In the genomic region with DNA sequence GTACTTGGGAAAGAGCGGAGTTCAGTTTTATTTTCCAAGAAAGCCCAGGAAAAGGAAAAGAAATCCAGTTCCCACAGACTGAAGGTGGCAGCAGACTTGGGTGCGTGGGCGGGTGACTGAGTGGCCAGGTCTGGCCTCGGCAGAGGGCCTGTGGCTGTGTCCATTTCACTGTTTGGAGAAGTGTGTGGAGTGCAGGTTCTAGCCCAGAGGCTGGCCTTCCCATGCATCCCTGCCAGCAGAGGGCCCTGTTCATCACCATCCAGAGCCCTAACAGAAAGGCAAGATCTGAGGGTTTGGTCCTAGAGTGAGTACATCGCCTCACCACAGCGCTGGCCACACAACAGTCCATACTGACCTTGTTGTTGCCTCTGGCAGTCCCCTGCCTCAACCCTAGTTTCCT, we compare ENCODE assay signal across 10 mouse cellular contexts. TPM values are rescaled to one million over a fixed set of nuclear protein-coding genes. Genes with fewer than 3 reads are reported as not detected.
DNase-seq lines count a peak whose midpoint lies in the region; ATAC-seq and TF ChIP-seq lines count a peak whose summit lies in the region.
"Had no signal": no experiment of that assay in that cellular context is flagged by ENCODE, and none has a peak within 500 bp of the region (broad histone marks: within the 10 kb centered on the region; RNA-seq: fewer than 3 reads in every experiment).

No protein-coding gene starts in this region.

- in situ Hi-C loops in ES-E14 (cut with MboI; ENCODE audit: low sequenced_read_pairs in 2 of 2, unreplicated experiment in 2 of 2), result loop anchor here (5.0 to 10.0 kb wide), 2 partner anchors 184 to 187 kb away; no protein-coding TSS in a partner anchor

- H3K36me3 ChIP-seq in liver, embryonic 12.5 days, result peaks cover 64% of the 10 kb centered on the region
- H3K36me3 ChIP-seq in liver, embryonic 11.5 days (ENCODE audit: control insufficient read depth, insufficient read depth, low read length), result peaks cover 29% of the 10 kb centered on the region
- peaks cover 46% of the 10 kb centered on the region for H3K36me3 ChIP-seq in ES-E14 (ENCODE audit: control insufficient read depth, insufficient read depth, low read length, poor library complexity, severe bottlenecking)

- H3K27ac ChIP-seq in liver, embryonic 12.5 days, result peak overlapping the region; percentile 27; the same call in 1 of the 2 replicates
- no peak overlapping the region for H3K27ac ChIP-seq in liver, embryonic 11.5 days (ENCODE audit: low read depth, low read length)
- H3K27ac ChIP-seq in ES-E14 (ENCODE audit: insufficient read depth, low read depth, low read length, poor library complexity, severe bottlenecking), result no peak overlapping the region
- H3K27ac ChIP-seq: limb, embryonic 15.5 days had no signal

- H3K4me2 ChIP-seq in liver, embryonic 12.5 days, result no peak overlapping the region
- no peak overlapping the region for H3K4me2 ChIP-seq in liver, embryonic 11.5 days
- H3K4me2 ChIP-seq: limb, embryonic 15.5 days had no signal

- no peak for ATAC-seq in liver, embryonic 12.5 days
- ATAC-seq in liver, embryonic 11.5 days (replicated peaks; ENCODE audit: low FRiP score), result no peak
- ATAC-seq in megakaryocyte-erythroid progenitor cell, adult 5-6 weeks (replicated peaks; ENCODE audit: low FRiP score, low TSS enrichment, poor library complexity, severe bottlenecking), result no peak

- H3K4me3 ChIP-seq in liver, embryonic 12.5 days, result no peak overlapping the region
- no peak overlapping the region for H3K4me3 ChIP-seq in liver, embryonic 11.5 days (ENCODE audit: low read depth, low read length)
- no peak overlapping the region for H3K4me3 ChIP-seq in ES-E14 (ENCODE audit: insufficient read depth in 1 of 2, low read depth in 1 of 2, low read length in 2 of 2, poor library complexity in 1 of 2, severe bottlenecking in 1 of 2)
- H3K4me3 ChIP-seq: limb, embryonic 15.5 days had no signal

- WGBS in liver, embryonic 12.5 days (ENCODE audit: insufficient replicate concordance), result 87% methylated on average over 6 of the region's 6 CpGs
- WGBS in liver, embryonic 11.5 days, result 83% methylated on average over 6 of the region's 6 CpGs

- no peaks in the 10 kb centered on the region for H3K9me3 ChIP-seq in liver, embryonic 12.5 days (replicated peaks)
- no peaks in the 10 kb centered on the region for H3K9me3 ChIP-seq in liver, embryonic 11.5 days (ENCODE audit: control insufficient read depth, low read length)
- H3K9me3 ChIP-seq in ES-E14 (ENCODE audit: control insufficient read depth, insufficient read depth, low read depth, low read length), result no peaks in the 10 kb centered on the region
- H3K9me3 ChIP-seq: limb, embryonic 15.5 days had no signal

- peak; percentile 26 to 45 for DNase-seq in frontal cortex, postnatal 36 days (ENCODE audit: low spot score in 2 of 2)
- DNase-seq in frontal cortex, postnatal 14 days (ENCODE audit: low spot score in 2 of 2), result no peak
- no peak for DNase-seq in liver, embryonic 11.5 days (ENCODE audit: low spot score)
- DNase-seq in ES-E14 (ENCODE audit: low read depth, low spot score), result no peak
- DNase-seq in cerebellum, postnatal 14 days, result peak; percentile 58 to 60
- no peak for DNase-seq in gastrocnemius, postnatal 4 days (ENCODE audit: low spot score in 2 of 2)

- H3K9ac ChIP-seq in liver, embryonic 12.5 days, result no peak overlapping the region
- H3K9ac ChIP-seq in liver, embryonic 11.5 days (ENCODE audit: low read depth, low read length), result no peak overlapping the region
- 0 out of 2 replicates have a peak overlapping the region, but pooled peaks have one; percentile 10 for H3K9ac ChIP-seq in ES-E14 (ENCODE audit: insufficient read depth, low read depth, low read length, poor library complexity, severe bottlenecking)
- H3K9ac ChIP-seq: limb, embryonic 15.5 days had no signal

- no peaks in the 10 kb centered on the region for H3K27me3 ChIP-seq in liver, embryonic 12.5 days (replicated peaks)
- H3K27me3 ChIP-seq in liver, embryonic 11.5 days (replicated peaks; ENCODE audit: control insufficient read depth, insufficient read depth, low read length), result no peaks in the 10 kb centered on the region
- H3K27me3 ChIP-seq: limb, embryonic 15.5 days had no signal

- H3K4me1 ChIP-seq in liver, embryonic 12.5 days, result peaks cover 41% of the 10 kb centered on the region
- peaks cover 10% of the 10 kb centered on the region for H3K4me1 ChIP-seq in liver, embryonic 11.5 days (replicated peaks; ENCODE audit: control insufficient read depth, insufficient read depth, low read length)
- peaks cover 0 to 9% of the 10 kb centered on the region in 2 experiments; a peak in 2 of 4 replicates for H3K4me1 ChIP-seq in ES-E14 (ENCODE audit: control insufficient read depth in 2 of 2, insufficient read depth in 2 of 2, low read length in 2 of 2, poor library complexity in 1 of 2)

TF ChIP-seq in ES-E14, 5 proteins besides CTCF, POLR2A, EP300 and RAD21:
- TF ChIP-seq HCFC1 (IDR thresholded peaks at IDR 0.05; ENCODE audit: borderline replicate concordance, insufficient read depth, low read length) (no peak), MAFK (IDR thresholded peaks at IDR 0.05; ENCODE audit: insufficient read depth, low read depth, low read length) (no peak), ZC3H11A (IDR thresholded peaks at IDR 0.05; ENCODE audit: borderline replicate concordance, low read depth, low read length) (no peak), CHD2 (IDR thresholded peaks at IDR 0.05; ENCODE audit: low read depth, low read length) (no peak), ZNF384 (IDR thresholded peaks at IDR 0.05; ENCODE audit: low read depth, low read length) (no peak)
TF ChIP-seq in ES-E14: peak in this region for 0.

RNA-seq across cellular contexts. Expression of gene Pex10, which starts 2.4 kb away (rescaled TPM):
- polyA plus RNA-seq in liver, embryonic 12.5 days (2016; fragmentation: Nextera tagmentation; extraction: Ambion mirVana), result 10.3 TPM in 2 replicates
- 7.2 and 9.0 TPM in 2 replicates for polyA plus RNA-seq in liver, embryonic 11.5 days (2014; fragmentation: Nextera tagmentation; extraction: Ambion mirVana)
- total RNA-seq in ES-E14 (2012; rRNA removed), result 38.6 and 61.3 TPM in 2 replicates
- total RNA-seq in megakaryocyte-erythroid progenitor cell, adult 5-6 weeks (2014; fragmentation: Nextera tagmentation), result 8.1 and 9.0 TPM in 2 replicates
- total RNA-seq in megakaryocyte-erythroid progenitor cell, adult 5-6 weeks (2017), result 5.8 and 6.4 TPM in 2 replicates
- 10 to 100 TPM; 12.2 to 14.0 TPM for total RNA-seq in gastrocnemius, postnatal 4 days (2021)

RNA-seq across cellular contexts. Expression of gene Plch2, which starts 12.6 kb away (rescaled TPM):
- polyA plus RNA-seq in liver, embryonic 12.5 days (2016; fragmentation: Nextera tagmentation; extraction: Ambion mirVana), result 0.24 TPM in 1 of 2 replicates, not detected in the other
- 0.12 and 0.43 TPM in 2 replicates for polyA plus RNA-seq in liver, embryonic 11.5 days (2014; fragmentation: Nextera tagmentation; extraction: Ambion mirVana)
- total RNA-seq in ES-E14 (2012; rRNA removed), result 0.94 and 2.5 TPM in 2 replicates
- total RNA-seq in megakaryocyte-erythroid progenitor cell, adult 5-6 weeks (2014; fragmentation: Nextera tagmentation), result 0.33 and 3.2 TPM in 2 replicates
- not detected in 2 replicates for total RNA-seq in megakaryocyte-erythroid progenitor cell, adult 5-6 weeks (2017)
- total RNA-seq in gastrocnemius, postnatal 4 days (2021), result under 1 TPM; 0.15 to 0.29 TPM
- total RNA-seq: neutrophil, adult 5-6 weeks had no signal

RNA-seq across cellular contexts. Expression of gene Rer1, which starts 17.0 kb away (rescaled TPM):
- 107 and 109 TPM in 2 replicates for polyA plus RNA-seq in liver, embryonic 12.5 days (2016; fragmentation: Nextera tagmentation; extraction: Ambion mirVana)
- 163 and 168 TPM in 2 replicates for polyA plus RNA-seq in liver, embryonic 11.5 days (2014; fragmentation: Nextera tagmentation; extraction: Ambion mirVana)
- total RNA-seq in ES-E14 (2012; rRNA removed), result 161 and 162 TPM in 2 replicates
- 105 and 108 TPM in 2 replicates for total RNA-seq in megakaryocyte-erythroid progenitor cell, adult 5-6 weeks (2014; fragmentation: Nextera tagmentation)
- total RNA-seq in megakaryocyte-erythroid progenitor cell, adult 5-6 weeks (2017), result 97.8 and 135 TPM in 2 replicates
- total RNA-seq in gastrocnemius, postnatal 4 days (2021), result 10 to 100 TPM; 61.1 to 63.1 TPM

RNA-seq across cellular contexts. Expression of gene Morn1, which starts 17.2 kb away (rescaled TPM):
- 2.0 and 2.1 TPM in 2 replicates for polyA plus RNA-seq in liver, embryonic 12.5 days (2016; fragmentation: Nextera tagmentation; extraction: Ambion mirVana)
- polyA plus RNA-seq in liver, embryonic 11.5 days (2014; fragmentation: Nextera tagmentation; extraction: Ambion mirVana), result 3.4 and 3.5 TPM in 2 replicates
- 3.4 and 3.9 TPM in 2 replicates for total RNA-seq in ES-E14 (2012; rRNA removed)
- 3.8 and 7.6 TPM in 2 replicates for total RNA-seq in megakaryocyte-erythroid progenitor cell, adult 5-6 weeks (2014; fragmentation: Nextera tagmentation)
- total RNA-seq in megakaryocyte-erythroid progenitor cell, adult 5-6 weeks (2017), result 1.6 and 1.8 TPM in 2 replicates
- 1 to 10 TPM; 3.9 to 4.4 TPM for total RNA-seq in gastrocnemius, postnatal 4 days (2021)

Comparison
In these comparisons a context has a peak if more than half of its experiments do, and no peak if none do; other contexts are left out.
1. DNase-seq: peak in frontal cortex, postnatal 36 days (2 of 2) and cerebellum, postnatal 14 days (2 of 2); none in frontal cortex, postnatal 14 days (0 of 2), liver, embryonic 11.5 days (single experiment), ES-E14 (single experiment) and gastrocnemius, postnatal 4 days (0 of 2).